Comparison of ENCODE assay signal across 14 mouse cellular contexts in the genomic region with DNA sequence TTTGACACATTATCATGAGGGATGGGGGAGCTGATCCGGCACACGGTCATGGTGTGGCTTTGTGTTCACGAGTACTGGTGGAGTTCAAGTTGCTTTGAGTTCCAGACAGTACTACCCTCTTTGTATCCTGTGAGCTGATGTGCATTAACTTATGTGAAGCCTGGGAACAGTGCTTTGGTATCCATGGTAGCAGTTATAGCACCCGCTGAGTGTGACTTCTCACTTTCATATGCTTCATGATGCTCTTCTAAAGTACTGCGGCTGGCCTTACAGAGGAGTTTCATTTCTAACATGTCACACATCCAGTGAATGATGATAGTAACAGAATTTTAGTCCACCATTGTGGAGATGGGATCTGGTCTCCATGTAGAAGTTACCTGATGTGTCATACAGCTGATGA.
"Had no signal": no experiment of that assay in that cellular context is flagged by ENCODE, and none has a peak within 500 bp of the region (broad histone marks: within the 10 kb centered on the region; RNA-seq: fewer than 3 reads in every experiment).

No protein-coding gene starts in this region.

- DNase-seq: kidney, adult 11 months; kidney, adult 8-10 months; kidney, postnatal 10 days; kidney, postnatal 36 days; liver, embryonic 13.5 days; lung, adult 2 months; lung, postnatal 14 days; lung, postnatal 4 days; midbrain, embryonic 14.5 days; right cerebral cortex, postnatal 14 days; spleen, adult 18-20 months; thymus, postnatal 25 days had no signal

- H3K27ac ChIP-seq: kidney, embryonic 15.5 days; liver, embryonic 13.5 days; stomach, embryonic 15.5 days had no signal

- H3K4me3 ChIP-seq: kidney, embryonic 15.5 days; liver, embryonic 13.5 days; stomach, embryonic 15.5 days had no signal
